Mouse (Mus musculus) gastrocnemius, adult 2 months (tissue): ENCODE data around the gene Nlgn1. TPM values are rescaled to one million over a fixed set of nuclear protein-coding genes. Genes with fewer than 3 reads are reported as not detected.

ENCODE experiments used
- DNase-seq: peaks from one replicate; pipeline ENCODE4 v3.0.0; 2022
- H3K27ac ChIP-seq: fragments of 200-600 bp; 2 replicates; pipeline ENCODE4 v1.8.1; 2022; ENCODE audit warnings: mild to moderate bottlenecking
- H3K4me3 ChIP-seq: fragments of 200-600 bp; 2 replicates; pipeline ENCODE4 v1.8.1; 2022; ENCODE audit warnings: mild to moderate bottlenecking, moderate library complexity
- CTCF ChIP-seq: fragments of 200-600 bp; IDR thresholded peaks from 2 replicates; pipeline ENCODE4 v1.8.1; 2022; ENCODE audit warnings: antibody characterized with exemption, mild to moderate bottlenecking, moderate library complexity
- intact Hi-C: fragments of 180-260 bp; cut with DNase I; formaldehyde crosslinking; loops from one replicate; pipeline ENCODE4 v1.15.1; 2025
- total RNA-seq, 2 experiments: library from RNA; stranded (reverse); gene quantifications; 2 replicates each; pipeline ENCODE4 v1.2.3; 2021

Gene Nlgn1
- total RNA-seq, 2 experiments from 2014 or later: 0.10 to 0.22 TPM

DNA sequence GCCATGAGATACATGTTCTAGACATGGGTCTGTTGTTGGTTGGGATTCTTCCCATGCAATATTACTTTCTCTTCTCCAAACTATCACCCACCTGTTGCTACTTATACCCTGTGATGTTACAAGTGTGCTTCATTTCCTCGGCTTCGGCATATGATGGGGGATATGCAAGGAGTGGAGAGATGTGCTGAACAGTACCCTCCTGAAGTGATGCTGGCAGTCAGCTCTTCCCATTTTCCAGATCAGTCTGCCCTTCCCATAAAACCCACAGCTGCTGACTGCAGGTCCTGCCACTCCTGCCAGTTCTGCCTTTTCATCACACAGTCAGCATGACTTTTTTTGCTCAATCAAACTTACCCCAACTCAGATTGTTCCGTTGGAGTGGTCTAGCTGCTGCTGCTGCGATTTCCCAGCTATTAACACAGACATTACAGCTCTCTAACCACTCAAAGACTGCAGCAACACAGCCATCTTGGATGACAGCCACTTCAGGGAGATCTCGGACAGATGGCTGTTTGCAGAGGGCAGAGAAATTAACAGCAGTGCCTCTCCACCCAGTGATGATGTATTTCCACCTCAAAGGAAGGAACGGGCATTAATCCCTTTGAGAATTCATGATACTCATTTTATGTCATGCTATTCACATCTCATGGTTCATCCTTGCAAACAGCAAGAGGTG is 643.3 kb downstream of the Nlgn1 start:
- intact Hi-C loops: no loop called here

DNA sequence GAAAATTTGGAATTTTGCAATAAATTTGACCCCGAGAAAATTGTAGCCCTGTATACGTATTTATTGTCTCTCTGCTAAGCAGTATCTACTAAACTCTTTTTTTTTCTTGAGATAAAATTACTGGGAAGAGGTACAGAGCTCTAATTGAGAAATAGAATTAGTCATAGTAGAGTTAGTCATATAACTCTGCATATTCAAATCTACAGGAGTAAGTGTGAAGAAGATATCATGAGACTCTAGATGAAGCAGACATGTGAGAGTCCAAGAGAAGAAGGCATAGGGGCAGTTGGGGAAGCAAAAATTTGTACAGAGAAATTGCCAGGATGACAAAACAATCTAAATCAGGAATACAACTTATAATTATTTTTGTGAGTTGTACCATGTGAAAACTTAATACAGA is 648.6 kb downstream of the Nlgn1 start:
- Histone ChIP-seq H3K4me3 (no peak overlapping the region), H3K27ac (no peak overlapping the region)
- intact Hi-C loops: no loop called here
- no peak for TF ChIP-seq CTCF
- DNase-seq: no peak

More for the DNA sequence above, 643.3 kb downstream of the Nlgn1 start:
- no peak for DNase-seq
- Histone ChIP-seq H3K27ac (no peak overlapping the region), H3K4me3 (no peak overlapping the region)
- no peak for TF ChIP-seq CTCF

DNA sequence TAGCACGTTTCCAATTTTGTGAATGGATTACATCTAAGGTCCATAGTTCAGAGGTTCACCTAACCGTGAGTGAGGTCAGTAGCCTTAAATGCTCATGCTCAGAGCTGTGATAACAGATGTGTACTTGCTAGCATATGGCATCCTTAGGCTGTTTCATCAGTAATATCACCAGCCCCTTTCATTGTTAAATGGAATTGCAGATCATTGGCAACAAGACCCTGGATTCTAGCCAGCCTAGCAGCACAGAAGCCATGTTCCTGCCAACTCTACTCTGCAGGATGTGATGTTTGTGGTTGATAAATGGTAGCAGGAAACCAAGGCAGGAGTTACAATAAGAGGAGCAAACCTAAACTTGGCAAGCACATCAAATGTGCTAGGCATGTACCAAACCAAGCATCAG is 652.9 kb downstream of the Nlgn1 start:
- no peak for TF ChIP-seq CTCF
- no peak for DNase-seq
- Histone ChIP-seq H3K4me3 (no peak overlapping the region), H3K27ac (no peak overlapping the region)
- intact Hi-C loops: no loop called here

DNA sequence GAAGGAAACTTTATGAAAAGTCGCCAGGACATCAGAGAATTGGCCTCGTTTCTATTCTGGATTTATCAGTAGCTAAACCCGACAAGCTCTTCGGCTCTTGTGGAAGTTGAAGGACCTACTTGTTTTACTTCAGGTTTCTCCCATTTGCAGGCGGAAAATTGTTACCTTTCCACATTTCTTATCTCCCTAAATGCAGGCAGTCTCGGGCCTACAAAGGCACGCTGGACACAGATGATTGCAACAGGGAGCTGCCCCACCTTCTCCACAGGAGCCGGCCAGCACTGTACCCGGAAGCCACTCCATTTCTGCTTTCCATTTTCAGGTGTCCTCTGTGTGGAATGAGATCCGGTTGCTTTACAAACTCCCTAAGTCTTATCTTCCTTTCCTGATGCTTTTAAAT is 656.4 kb downstream of the Nlgn1 start:
- TF ChIP-seq CTCF: no peak
- H3K27ac ChIP-seq: no peak overlapping the region
- intact Hi-C loops: no loop called here
- H3K4me3 ChIP-seq: no peak overlapping the region
- DNase-seq: no peak

DNA sequence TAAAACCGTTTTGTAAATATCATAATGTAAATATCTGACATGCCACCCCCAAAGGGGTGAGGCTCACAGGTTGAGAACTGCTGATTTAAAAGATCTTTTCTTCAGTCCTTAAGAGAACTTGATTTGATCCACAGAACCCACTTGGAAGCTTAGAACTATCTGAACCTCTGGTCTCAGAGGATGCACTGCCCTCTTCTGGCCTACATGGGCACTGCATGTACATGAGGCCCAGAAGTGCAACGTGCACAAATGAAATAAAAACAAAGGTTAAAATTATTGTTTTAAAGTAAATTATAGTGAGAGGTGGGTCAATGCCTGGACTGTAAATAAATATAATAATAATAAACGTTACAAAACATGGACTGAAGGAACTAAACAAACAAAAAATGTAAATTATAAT is 657.2 kb downstream of the Nlgn1 start:
- intact Hi-C loops: no loop called here
- H3K27ac ChIP-seq: no peak overlapping the region
- DNase-seq: no peak
- no peak overlapping the region for H3K4me3 ChIP-seq
- TF ChIP-seq CTCF: peak; percentile 77

DNA sequence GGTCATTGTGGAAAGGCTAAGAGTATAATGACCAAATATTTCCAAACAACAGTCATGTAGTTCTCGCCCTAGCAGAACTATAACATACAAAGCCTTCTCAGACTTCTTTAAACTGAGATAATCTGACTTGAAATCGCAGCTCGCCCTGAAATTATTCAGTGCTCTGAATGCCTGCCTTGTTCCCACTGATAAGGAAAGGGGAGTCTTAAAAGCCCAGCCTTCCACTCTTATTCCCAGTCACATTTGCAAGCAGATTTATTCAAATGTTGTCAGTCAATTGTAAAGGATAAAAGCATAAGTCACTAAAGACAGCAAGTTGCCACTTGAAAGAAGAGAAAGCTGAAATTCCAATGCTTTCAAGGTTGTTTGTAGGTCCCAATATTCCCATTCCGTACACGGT is 658.9 kb downstream of the Nlgn1 start:
- Histone ChIP-seq H3K4me3 (no peak overlapping the region), H3K27ac (no peak overlapping the region)
- intact Hi-C loops: no loop called here
- no peak for TF ChIP-seq CTCF
- no peak for DNase-seq

DNA sequence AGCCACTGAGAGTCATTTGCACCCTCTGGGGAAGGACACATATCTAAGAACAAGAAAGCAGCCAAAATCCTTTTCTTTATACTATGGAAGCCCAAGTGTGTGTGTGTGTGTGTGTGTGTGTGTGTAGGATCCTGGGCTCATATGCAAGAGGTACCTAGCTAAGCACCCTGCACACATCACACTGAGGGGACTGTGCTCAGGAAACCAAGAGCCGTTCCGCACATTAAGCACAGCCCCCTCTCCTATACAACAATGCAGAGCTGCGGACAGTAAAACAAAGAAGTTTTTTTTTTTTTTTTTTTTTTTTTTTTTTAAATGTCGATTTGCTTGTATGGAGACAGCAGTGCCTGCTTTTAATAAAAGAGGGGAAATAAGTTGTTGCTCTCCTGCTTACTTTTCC is 659.5 kb downstream of the Nlgn1 start:
- TF ChIP-seq CTCF: no peak
- DNase-seq: no peak
- no peak overlapping the region for H3K27ac ChIP-seq
- no peak overlapping the region for H3K4me3 ChIP-seq
- intact Hi-C loops: no loop called here

DNA sequence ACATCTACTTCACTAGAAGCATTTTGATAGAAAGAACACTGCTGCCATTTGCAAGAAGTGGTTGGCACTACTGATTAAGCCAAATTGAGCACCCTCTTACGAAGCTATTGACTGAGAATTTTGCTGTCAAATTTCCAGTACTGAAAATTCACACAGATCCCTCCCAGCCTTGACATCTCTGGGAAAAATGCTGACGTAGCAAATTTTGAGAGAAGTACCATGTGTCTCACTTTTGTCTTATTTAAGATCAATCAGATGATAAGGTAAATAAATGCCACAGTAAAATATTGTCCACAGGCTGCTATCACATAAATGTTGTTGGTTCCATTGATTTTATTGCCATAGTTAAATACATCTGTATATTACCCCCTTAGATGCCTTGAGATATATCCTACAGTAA is 668.8 kb downstream of the Nlgn1 start:
- intact Hi-C loops: no loop called here
- Histone ChIP-seq H3K4me3 (no peak overlapping the region), H3K27ac (no peak overlapping the region)
- DNase-seq: no peak
- no peak for TF ChIP-seq CTCF

DNA sequence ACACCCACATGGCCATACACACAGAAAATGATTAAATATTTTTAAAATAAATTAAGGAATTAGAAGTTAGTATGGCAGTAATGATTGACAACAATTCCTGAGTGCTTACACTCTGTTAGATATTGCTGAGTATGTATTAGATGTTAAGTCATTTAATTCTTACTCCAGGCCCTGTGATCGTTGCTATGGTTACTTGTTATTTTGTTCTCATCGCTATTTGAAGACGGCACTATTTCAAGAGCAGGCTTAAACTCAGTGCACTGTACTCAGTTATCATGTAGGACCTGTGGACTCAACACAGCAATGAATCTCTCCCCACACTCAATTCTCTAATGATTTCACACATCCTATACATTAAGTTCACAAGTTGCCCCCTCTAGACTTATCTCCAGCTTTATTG is 672.0 kb downstream of the Nlgn1 start:
- no peak overlapping the region for H3K27ac ChIP-seq
- intact Hi-C loops: no loop called here

DNA sequence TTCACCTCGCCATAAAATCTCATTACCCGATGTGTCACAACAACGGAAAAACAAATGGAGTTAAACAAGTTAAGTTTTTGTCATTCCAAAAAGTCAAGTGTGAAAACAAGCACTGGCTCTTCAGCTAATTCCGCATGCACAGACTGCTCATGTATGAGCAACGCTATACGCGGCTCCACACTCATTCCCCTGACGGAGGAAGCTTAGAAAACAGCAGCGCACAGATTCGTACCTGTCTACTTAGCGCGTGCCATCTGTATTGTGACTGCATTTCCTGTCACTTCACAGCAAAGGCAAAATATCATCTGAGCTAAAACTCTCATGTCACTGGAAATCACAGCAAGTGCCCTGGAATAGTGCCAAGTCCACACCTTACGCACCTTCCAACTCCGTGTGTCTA is 674.3 kb downstream of the Nlgn1 start:
- no peak overlapping the region for H3K4me3 ChIP-seq
- H3K27ac ChIP-seq: no peak overlapping the region
- DNase-seq: no peak
- no peak for TF ChIP-seq CTCF
- intact Hi-C loops: no loop called here

More for the DNA sequence above, 672.0 kb downstream of the Nlgn1 start:
- TF ChIP-seq CTCF: no peak
- no peak for DNase-seq
- no peak overlapping the region for H3K4me3 ChIP-seq

DNA sequence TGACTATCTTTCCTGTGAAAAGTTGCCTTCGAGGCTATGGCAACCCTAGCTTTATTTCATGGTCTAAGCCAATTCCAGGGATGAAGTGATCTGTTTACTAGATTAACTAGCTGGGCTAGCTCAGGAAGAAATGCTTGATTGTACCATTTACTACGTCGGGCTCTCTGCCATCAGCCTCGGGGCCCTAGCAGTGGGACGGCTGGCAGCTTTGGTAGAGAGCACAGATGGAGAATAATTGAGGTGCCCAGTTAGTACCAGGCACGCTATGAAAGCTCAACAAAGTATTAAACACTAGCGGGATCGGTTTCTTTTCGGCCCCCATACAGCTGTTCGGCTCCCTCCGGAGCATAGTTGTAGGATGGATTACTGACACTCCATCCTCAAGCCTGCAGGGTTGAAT is 675.2 kb downstream of the Nlgn1 start:
- H3K27ac ChIP-seq: no peak overlapping the region
- no peak for TF ChIP-seq CTCF
- intact Hi-C loops: no loop called here
- no peak overlapping the region for H3K4me3 ChIP-seq
- no peak for DNase-seq

DNA sequence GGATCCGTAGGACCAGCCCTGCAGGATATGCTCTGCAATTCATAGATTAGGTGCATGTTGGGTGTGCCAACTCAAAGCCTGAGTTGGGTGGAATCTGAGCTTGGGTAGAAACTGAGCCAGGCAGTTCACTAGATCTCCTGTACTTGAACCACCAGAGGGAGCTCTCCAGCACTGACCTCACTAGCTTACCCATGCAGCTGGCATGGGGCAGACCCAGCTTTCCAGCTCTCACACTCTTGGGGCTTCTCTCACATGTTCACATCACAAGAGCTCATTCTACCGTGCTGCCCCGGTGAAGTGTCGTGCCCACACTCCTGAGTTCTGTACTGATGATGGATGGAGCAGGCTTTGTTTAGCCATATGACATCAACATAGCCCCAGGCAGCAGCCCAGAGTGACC is 679.2 kb downstream of the Nlgn1 start:
- TF ChIP-seq CTCF: peak; percentile 36; the same call in 1 of the 2 replicates
- peak; percentile 13 for DNase-seq
- H3K4me3 ChIP-seq: no peak overlapping the region
- intact Hi-C loops: no loop called here
- no peak overlapping the region for H3K27ac ChIP-seq

DNA sequence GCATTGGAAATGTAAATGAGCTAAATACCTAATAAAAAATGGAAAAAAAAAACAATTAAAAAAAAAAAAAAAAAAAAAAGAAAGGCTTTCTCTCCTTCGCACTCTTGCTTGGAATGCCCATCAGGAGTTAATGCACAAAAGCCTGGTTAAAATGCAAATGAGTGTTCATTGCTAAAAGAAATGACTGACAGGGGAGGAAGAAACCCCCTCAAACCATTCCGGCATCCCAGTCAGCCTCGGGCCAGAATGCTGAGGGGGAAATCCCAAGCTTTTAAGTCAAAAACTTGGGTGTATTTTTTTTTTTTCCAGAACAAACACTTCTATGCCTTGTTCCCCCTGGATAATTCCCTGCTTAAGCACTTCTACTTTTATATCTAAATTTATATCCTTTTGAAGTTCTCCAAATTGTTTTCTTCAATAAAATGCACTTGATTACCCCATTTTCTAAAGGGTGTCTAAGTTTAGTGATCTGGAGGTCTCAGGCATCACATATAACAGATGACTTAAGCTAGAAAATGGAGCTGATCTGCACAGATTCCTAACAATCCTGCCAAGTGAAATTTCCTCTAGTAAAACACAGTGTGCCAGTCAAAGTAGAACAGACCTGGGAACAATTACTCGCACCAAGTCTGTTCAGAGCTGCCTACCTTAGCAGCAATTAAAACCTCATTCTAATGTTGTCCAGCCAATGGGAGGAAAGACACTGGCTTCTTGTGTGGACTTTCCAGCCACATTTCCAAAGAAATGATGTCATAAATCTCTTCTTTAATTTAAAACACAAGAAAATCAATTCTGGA is 686.2 kb downstream of the Nlgn1 start:
- intact Hi-C loops: no loop called here
- no peak overlapping the region for H3K27ac ChIP-seq
- no peak overlapping the region for H3K4me3 ChIP-seq
- DNase-seq: no peak
- TF ChIP-seq CTCF: no peak

DNA sequence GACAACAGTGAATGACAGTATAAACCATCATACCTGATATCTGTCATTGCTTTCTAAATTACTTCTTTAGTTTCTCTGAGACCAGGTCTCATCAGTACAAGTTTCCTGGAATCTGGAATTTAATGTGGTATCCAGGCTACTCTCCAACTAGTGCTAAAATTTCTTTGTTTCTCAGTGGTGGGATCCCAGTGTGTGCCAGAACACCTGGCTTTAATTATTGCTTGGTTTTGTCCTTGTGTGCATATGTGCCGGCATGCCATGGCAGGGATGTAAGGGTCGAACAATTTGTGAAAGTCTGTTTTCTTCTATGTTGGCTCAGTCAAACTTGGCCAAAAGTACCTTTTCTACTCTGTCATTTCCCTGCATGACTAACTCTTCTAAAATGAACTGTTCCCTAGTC is 703.1 kb downstream of the Nlgn1 start:
- Histone ChIP-seq H3K27ac (no peak overlapping the region), H3K4me3 (no peak overlapping the region)
- no peak for TF ChIP-seq CTCF
- no peak for DNase-seq
- intact Hi-C loops: no loop called here
